Mouse (Mus musculus) neural tube, embryonic 12.5 days (tissue): Measurements from ENCODE around the gene Ube3a. TPM values are rescaled to one million over a fixed set of nuclear protein-coding genes. Genes with fewer than 3 reads are reported as not detected.

Experiments
- ATAC-seq: fragments of 200-750 bp; cut with Nextera tagmentation; 2 replicates; pipeline ENCODE4 v1.8.0; 2017; ENCODE audit warnings: low read depth, mild to moderate bottlenecking, moderate TSS enrichment, moderate library complexity; ENCODE audit not compliant: low FRiP score
- H3K27ac ChIP-seq: fragments of 300-500 bp; sonication (generic); 2 replicates; pipeline ENCODE4 v1.5.1; 2016
- H3K27me3 ChIP-seq: fragments of 300-500 bp; sonication (generic); replicated peaks from 2 replicates; pipeline ENCODE4 v1.6.1; 2016; ENCODE audit warnings: mild to moderate bottlenecking
- H3K36me3 ChIP-seq: fragments of 300-500 bp; sonication (generic); 2 replicates; pipeline ENCODE4 v1.6.1; 2016; ENCODE audit warnings: mild to moderate bottlenecking
- H3K4me1 ChIP-seq: fragments of 300-500 bp; sonication (generic); 2 replicates; pipeline ENCODE4 v1.6.1; 2016
- H3K4me2 ChIP-seq: fragments of 300-500 bp; sonication (generic); replicated peaks from 2 replicates; pipeline ENCODE4 v1.6.1; 2016; ENCODE audit warnings: mild to moderate bottlenecking
- H3K4me3 ChIP-seq: fragments of 300-500 bp; sonication (generic); 2 replicates; pipeline ENCODE4 v1.5.1; 2016
- H3K9ac ChIP-seq: fragments of 300-500 bp; sonication (generic); 2 replicates; pipeline ENCODE4 v1.6.1; 2016; ENCODE audit warnings: mild to moderate bottlenecking
- H3K9me3 ChIP-seq: fragments of 300-500 bp; sonication (generic); 2 replicates; pipeline ENCODE4 v1.6.1; 2016; ENCODE audit warnings: mild to moderate bottlenecking
- WGBS: fragments of 180-500 bp; shearing (Covaris S2); methylation state at CpG from one replicate; pipeline ENCODE4 v1.1.7; 2016; 5-methylcytosine and 5-hydroxymethylcytosine counted together
- polyA plus RNA-seq: library from polyadenylated mRNA; unstranded; fragments of >200 nt; fragmentation: Nextera tagmentation; extraction: Ambion mirVana; gene quantifications from 2 replicates; pipeline ENCODE4 v1.2.1, GENCODE M21; 2016

Ube3a gene
- polyA plus RNA-seq, 1 experiment from 2014 or later: 209 TPM

DNA sequence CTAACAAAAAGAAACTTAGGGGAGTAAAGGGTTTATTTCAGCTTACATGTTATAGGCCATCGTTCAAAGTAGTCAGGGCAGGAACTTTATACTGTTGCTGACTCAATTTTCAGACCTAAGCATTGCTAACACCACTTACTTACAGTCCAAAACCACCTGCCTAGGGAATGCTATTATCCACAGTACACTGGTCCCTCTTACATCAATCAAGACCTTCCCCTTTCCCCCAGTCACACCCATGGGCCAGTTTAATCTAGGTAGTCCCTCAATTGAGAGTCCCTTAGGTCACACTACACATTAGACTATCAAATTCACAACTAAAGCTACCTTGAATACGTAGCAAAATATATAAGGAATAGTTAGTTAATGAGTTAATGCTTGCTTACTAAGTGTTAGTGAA lies 24.8 kb downstream of the Ube3a start:
- WGBS: 94% methylated on average over 2 of the region's 2 CpGs
- ATAC-seq: no peak
- Histone ChIP-seq H3K9ac (no peak overlapping the region), H3K4me3 (no peak overlapping the region), H3K27me3 (no peaks in the 10 kb centered on the region), H3K4me1 (no peaks in the 10 kb centered on the region), H3K4me2 (no peak overlapping the region), H3K27ac (no peak overlapping the region), H3K36me3 (peaks cover 16% of the 10 kb centered on the region), H3K9me3 (no peaks in the 10 kb centered on the region)

DNA sequence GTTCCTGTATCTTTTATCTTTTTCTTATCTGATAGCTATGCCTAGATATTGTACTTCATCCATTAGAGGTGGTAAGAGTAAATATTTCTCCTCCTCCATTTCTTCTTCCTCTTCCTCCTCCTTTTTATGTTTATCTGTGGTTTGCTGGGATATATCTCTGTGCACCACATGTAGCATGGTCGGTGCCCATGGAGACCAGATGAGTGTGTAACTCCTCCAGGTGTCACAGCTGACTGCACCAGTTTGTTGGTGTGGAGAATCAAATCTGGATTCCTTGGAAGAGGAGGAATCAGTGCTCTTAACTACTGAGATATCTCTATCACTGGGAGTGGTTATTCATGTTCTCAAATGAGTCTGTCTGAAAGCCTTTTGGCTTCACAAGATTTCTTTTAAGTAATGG lies 37.0 kb downstream of the Ube3a start:
- ATAC-seq: no peak
- Histone ChIP-seq H3K27ac (no peak overlapping the region), H3K4me3 (no peak overlapping the region), H3K27me3 (no peaks in the 10 kb centered on the region), H3K9me3 (no peaks in the 10 kb centered on the region), H3K9ac (no peak overlapping the region), H3K36me3 (no peaks in the 10 kb centered on the region), H3K4me2 (no peak overlapping the region), H3K4me1 (no peaks in the 10 kb centered on the region)
- 92% methylated on average over 1 of the region's 1 CpGs for WGBS

DNA sequence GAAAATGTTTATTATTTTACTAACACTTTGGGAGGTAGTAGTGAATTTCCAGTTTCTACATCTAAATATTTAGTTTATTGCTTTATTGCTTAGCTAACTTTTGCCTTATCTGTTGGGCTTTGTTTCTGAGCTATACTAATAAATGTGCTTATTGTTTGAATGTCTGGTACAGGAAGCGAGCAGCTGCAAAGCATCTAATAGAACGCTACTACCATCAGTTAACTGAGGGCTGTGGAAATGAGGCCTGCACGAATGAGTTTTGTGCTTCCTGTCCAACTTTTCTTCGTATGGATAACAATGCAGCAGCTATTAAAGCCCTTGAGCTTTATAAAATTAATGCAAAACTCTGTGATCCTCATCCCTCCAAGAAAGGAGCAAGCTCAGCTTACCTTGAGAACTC lies 43.2 kb downstream of the Ube3a start:
- no peak for ATAC-seq
- H3K27ac ChIP-seq: no peak overlapping the region
- no peak overlapping the region for H3K4me2 ChIP-seq
- H3K4me3 ChIP-seq: no peak overlapping the region
- no peaks in the 10 kb centered on the region for H3K9me3 ChIP-seq
- WGBS: 92% methylated on average over 4 of the region's 4 CpGs
- H3K4me1 ChIP-seq: no peaks in the 10 kb centered on the region
- no peak overlapping the region for H3K9ac ChIP-seq
- H3K27me3 ChIP-seq: no peaks in the 10 kb centered on the region
- peaks cover 4% of the 10 kb centered on the region; the same call in 1 of the 2 replicates for H3K36me3 ChIP-seq

DNA sequence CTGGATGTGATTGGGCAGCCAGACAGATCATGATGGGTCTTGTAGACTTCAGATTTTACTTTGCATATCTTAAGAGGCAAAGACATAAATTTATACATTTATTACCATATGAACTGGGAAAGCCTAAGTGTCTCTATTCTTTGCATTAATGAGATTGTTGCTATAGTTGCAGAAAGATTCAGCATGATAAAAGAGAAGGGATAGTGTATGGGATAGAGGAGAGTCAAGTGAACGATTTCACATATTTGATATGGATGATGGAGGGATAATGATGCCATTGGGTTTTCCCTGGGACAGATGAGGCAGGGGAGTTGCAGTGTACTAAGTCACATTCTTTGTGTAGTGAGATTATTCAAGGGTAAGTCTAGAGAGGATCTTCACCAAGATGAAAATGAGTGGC lies 84.0 kb downstream of the Ube3a start:
- H3K27me3 ChIP-seq: no peaks in the 10 kb centered on the region
- no peak overlapping the region for H3K27ac ChIP-seq
- 0 out of 2 replicates have a peak, but pooled peaks have one; percentile 13 for ATAC-seq
- WGBS: 91% methylated on average over 1 of the region's 1 CpGs
- H3K4me3 ChIP-seq: no peak overlapping the region
- H3K4me1 ChIP-seq: no peaks in the 10 kb centered on the region
- no peak overlapping the region for H3K9ac ChIP-seq
- peaks cover 8% of the 10 kb centered on the region; the same call in 1 of the 2 replicates for H3K36me3 ChIP-seq
- no peak overlapping the region for H3K4me2 ChIP-seq
- H3K9me3 ChIP-seq: no peaks in the 10 kb centered on the region

DNA sequence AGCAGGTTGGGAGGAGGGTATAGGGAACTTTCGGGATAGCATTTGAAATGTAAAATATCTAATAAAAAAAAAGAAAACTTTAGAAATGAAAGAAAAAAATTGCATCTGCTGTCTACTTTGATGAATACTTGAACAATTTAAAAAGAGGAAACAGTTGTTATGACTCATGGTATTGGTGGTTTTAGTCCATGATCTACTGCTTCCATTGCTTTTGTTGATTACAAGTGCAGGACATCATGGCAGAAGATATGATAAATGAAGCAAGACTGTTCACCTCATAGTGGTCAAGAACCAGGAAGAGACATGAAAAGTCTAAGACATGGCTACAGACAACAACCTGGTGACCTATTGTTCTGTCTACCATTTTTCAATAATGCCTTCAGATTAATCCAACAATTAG lies 94.2 kb downstream of the Ube3a start:
- no peak overlapping the region for H3K9ac ChIP-seq
- no peak overlapping the region for H3K4me2 ChIP-seq
- no peak overlapping the region for H3K27ac ChIP-seq
- no peaks in the 10 kb centered on the region for H3K9me3 ChIP-seq
- H3K4me3 ChIP-seq: no peak overlapping the region
- no peaks in the 10 kb centered on the region for H3K27me3 ChIP-seq
- H3K4me1 ChIP-seq: no peaks in the 10 kb centered on the region
- H3K36me3 ChIP-seq: no peaks in the 10 kb centered on the region
- ATAC-seq: no peak
- 81% methylated on average over 1 of the region's 1 CpGs for WGBS
